Mouse (Mus musculus) G1E (cell line): ENCODE measurements at regions not wholly inside any gene's neighbourhood (a gene's known extent, or its start where the extent isn't known, plus 50 kb on each side); places are given as distances from the start of the nearest gene placed in this dataset.

Source experiments
- CTCF ChIP-seq: IDR thresholded peaks from 2 replicates; pipeline ENCODE4 v1.5.1; 2012; ENCODE audit warnings: low read depth, low read length, inconsistent platforms, mixed read lengths
- GATA1 ChIP-seq: IDR thresholded peaks from 2 replicates; pipeline ENCODE4 v1.6.1; 2012; ENCODE audit warnings: borderline replicate concordance, low read length, inconsistent platforms, mixed read lengths
- GATA2 ChIP-seq: IDR thresholded peaks from 2 replicates; pipeline ENCODE4 v1.6.1; 2012; ENCODE audit warnings: low read depth, low read length, inconsistent platforms, borderline replicate concordance
- TAL1 ChIP-seq: conservative IDR thresholded peaks from 2 replicates; pipeline ENCODE4 v1.6.1; 2012; ENCODE audit warnings: low read depth, low read length, inconsistent platforms, mixed read lengths

GRCm38 (mm10) chr6:94963204-94963603 lies 153.8 kb upstream of the Kbtbd8 start:
- TF ChIP-seq TAL1 (no peak), CTCF (no peak), GATA1 (no peak), GATA2 (no peak)
